Mouse (Mus musculus) hindbrain, postnatal 0 days (tissue): Measurements from ENCODE around the gene Hist1h2bb. TPM values are rescaled to one million over a fixed set of nuclear protein-coding genes. Genes with fewer than 3 reads are reported as not detected.
"Not testable (repeated sequence)": the region's sequence is repeated elsewhere in the genome, so short reads cannot be mapped to it uniquely, and the experiment has no call there.

ENCODE experiments used
- ATAC-seq: fragments of 200-750 bp; cut with Nextera tagmentation; 2 replicates; pipeline ENCODE4 v1.8.0; 2017; ENCODE audit warnings: mild to moderate bottlenecking, moderate TSS enrichment, moderate library complexity
- DNase-seq: peaks from one replicate; pipeline ENCODE4 v3.0.0-alpha.2; 2015; ENCODE audit warnings: low spot score
- H3K27ac ChIP-seq: fragments of 300-500 bp; sonication (generic); 2 replicates; pipeline ENCODE4 v1.5.1; 2014; ENCODE audit warnings: mild to moderate bottlenecking
- H3K27me3 ChIP-seq: fragments of 300-500 bp; sonication (generic); 2 replicates; pipeline ENCODE4 v1.6.1; 2014; ENCODE audit warnings: low read length, mixed read lengths; ENCODE audit not compliant: insufficient read depth
- H3K36me3 ChIP-seq: fragments of 300-500 bp; sonication (generic); 2 replicates; pipeline ENCODE4 v1.6.1; 2014; ENCODE audit warnings: low read length, mixed read lengths; ENCODE audit not compliant: insufficient read depth
- H3K4me1 ChIP-seq: fragments of 300-500 bp; sonication (generic); 2 replicates; pipeline ENCODE4 v1.6.1; 2014; ENCODE audit warnings: antibody characterized with exemption, low read length, mixed read lengths; ENCODE audit not compliant: insufficient read depth
- H3K4me2 ChIP-seq: fragments of 300-500 bp; sonication (generic); 2 replicates; pipeline ENCODE4 v1.6.1; 2014; ENCODE audit warnings: low read depth, mild to moderate bottlenecking, low read length, moderate library complexity, mixed read lengths
- H3K4me3 ChIP-seq: fragments of 300-500 bp; sonication (generic); 2 replicates; pipeline ENCODE4 v1.5.1; 2014; ENCODE audit warnings: low read length
- H3K9ac ChIP-seq: fragments of 300-500 bp; sonication (generic); replicated peaks from 2 replicates; pipeline ENCODE4 v1.6.1; 2014; ENCODE audit warnings: mild to moderate bottlenecking, low read length, moderate library complexity, mixed read lengths
- H3K9me3 ChIP-seq: fragments of 300-500 bp; sonication (generic); 2 replicates; pipeline ENCODE4 v1.6.1; 2016; ENCODE audit warnings: low read length, mixed read lengths
- CTCF ChIP-seq: IDR thresholded peaks from 2 replicates; pipeline ENCODE4 v1.5.1; 2016; ENCODE audit warnings: antibody characterized with exemption, control low read depth, low read depth
- WGBS: fragments of 180-500 bp; shearing (Covaris S2); extraction: QIAGEN DNeasy Blood & Tissue Kit; methylation state at CpG from one replicate; pipeline ENCODE4 v1.1.7; 2014; 5-methylcytosine and 5-hydroxymethylcytosine counted together
- polyA plus RNA-seq: library from polyadenylated mRNA; unstranded; fragments of >200 nt; fragmentation: Nextera tagmentation; extraction: Ambion mirVana; gene quantifications from 2 replicates; pipeline ENCODE4 v1.2.1, GENCODE M21; 2015
- total RNA-seq: library from RNA; depleted of rRNA; stranded (reverse); fragments of >200 nt; gene quantifications from 2 replicates; pipeline ENCODE4 v1.2.3, GENCODE M21; 2014

Gene Hist1h2bb
- total and polyA plus RNA-seq, 2 experiments from 2014 or later, result 0.49 to 1,454 TPM

DNA sequence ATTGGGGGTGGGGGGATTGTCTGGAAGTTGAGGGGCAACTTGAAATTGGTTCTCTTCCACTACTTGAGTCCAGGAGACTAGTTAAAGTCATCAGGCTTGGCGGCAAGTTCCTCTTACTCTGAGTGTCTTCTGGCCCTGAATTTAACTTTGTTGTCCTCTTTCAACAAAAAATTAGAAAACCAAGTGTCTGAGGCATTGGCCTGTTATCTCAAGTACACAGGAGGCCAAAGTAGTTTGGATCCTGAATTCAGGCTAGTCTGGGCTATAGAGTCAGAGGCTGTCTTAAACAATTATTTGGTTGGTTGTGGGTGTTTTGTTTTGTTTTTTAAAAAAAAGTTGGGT lies 18.6 kb downstream of the Hist1h2bb start:
- DNase-seq, result no peak
- no peaks in the 10 kb centered on the region for H3K27me3 ChIP-seq
- H3K9me3 ChIP-seq, result no peaks in the 10 kb centered on the region
- no peaks in the 10 kb centered on the region for H3K36me3 ChIP-seq
- H3K4me3 ChIP-seq, result no peak overlapping the region
- H3K9ac ChIP-seq, result no peak overlapping the region
- WGBS, result 84% methylated on average over 1 of the region's 1 CpGs
- no peak overlapping the region for H3K4me2 ChIP-seq
- no peak for ATAC-seq
- H3K4me1 ChIP-seq, result peaks cover 6% of the 10 kb centered on the region
- H3K27ac ChIP-seq, result no peak overlapping the region
- no peak for TF ChIP-seq CTCF

DNA sequence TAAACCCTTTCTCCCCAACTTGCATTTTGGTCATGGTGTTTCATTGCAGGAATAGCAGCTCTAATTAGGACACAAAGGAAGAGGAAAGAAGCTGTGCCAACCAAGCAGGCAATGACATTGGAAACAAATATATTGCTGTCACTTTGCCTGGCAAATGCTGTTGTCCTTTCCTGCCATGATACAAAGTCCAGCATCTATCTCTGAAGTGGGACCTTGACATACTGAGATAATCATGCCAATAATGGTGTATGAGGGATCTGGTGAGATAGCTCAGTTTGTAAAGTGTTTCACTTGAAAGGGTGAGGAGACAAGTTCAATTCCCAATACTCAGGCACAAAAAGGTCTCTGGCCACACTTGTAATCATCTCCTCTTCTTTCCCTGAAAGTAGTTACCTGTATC lies 20.2 kb downstream of the Hist1h2bb start:
- Histone ChIP-seq H3K9me3 (no peaks in the 10 kb centered on the region), H3K27me3 (no peaks in the 10 kb centered on the region), H3K27ac (no peak overlapping the region), H3K4me2 (no peak overlapping the region), H3K9ac (no peak overlapping the region), H3K4me3 (no peak overlapping the region), H3K36me3 (no peaks in the 10 kb centered on the region), H3K4me1 (peaks cover 6% of the 10 kb centered on the region)
- ATAC-seq (no peak), DNase-seq (no peak)
- TF ChIP-seq CTCF, result no peak

DNA sequence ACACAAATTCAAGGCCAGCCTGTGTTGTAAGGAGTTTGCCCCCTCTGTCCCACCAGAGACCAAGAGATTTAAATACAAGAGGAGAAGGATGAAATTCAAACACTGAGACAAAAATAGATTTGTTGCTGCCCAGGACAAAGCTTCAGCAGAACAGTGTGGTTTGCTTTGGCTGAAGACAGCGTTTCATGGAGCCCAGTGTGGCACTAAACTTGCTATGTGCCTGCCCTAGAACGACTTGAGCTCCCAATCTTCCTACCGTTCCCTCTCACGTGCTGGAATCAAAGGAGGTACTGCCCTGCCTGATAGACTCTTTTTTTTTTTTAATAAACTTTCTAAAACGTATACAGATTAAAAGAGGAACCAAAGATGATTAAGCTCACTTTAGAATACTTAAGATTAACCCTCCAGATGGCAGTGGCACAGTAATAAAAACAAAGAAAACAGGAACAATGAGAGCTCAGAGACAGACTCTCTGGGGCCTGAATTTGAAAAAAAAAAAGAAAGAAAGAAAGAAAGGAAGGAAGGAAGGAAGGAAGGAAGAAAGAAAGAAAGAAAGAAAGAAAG lies 22.4 kb downstream of the Hist1h2bb start:
- Histone ChIP-seq H3K27ac (no peak overlapping the region), H3K9me3 (no peaks in the 10 kb centered on the region), H3K27me3 (no peaks in the 10 kb centered on the region), H3K4me3 (no peak overlapping the region), H3K36me3 (no peaks in the 10 kb centered on the region), H3K4me1 (peaks cover 12% of the 10 kb centered on the region), H3K4me2 (no peak overlapping the region), H3K9ac (no peak overlapping the region)
- WGBS, result 60% methylated on average over 5 of the region's 5 CpGs
- ATAC-seq (no peak), DNase-seq (no peak)
- no peak for TF ChIP-seq CTCF

DNA sequence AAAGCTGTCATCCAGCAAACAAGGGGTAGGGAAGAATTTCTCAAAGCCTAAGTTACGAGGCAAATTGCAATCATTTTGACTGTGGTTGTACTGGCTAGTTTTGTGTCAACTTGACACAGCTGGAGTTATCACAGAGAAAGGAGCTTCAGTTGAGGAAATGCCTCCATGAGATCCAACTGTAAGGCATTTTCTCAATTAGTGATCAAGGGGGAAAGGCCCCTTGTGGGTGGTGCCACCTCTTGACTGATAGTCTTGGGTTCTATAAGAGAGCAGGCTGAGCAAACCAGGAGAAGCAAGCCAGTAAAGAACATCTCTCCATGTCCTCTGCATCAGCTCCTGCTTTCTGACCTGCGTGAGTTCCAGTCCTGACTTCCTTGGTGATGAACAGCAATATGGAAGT lies 23.1 kb downstream of the Hist1h2bb start, which contains the start of gene Trim38:
Gene Trim38, plus strand, starts transcription at position 301 of the 400 bp plus-strand sequence.
- not testable (repeated sequence) for H3K27me3 ChIP-seq, DNase-seq, H3K27ac ChIP-seq, H3K4me2 ChIP-seq, H3K36me3 ChIP-seq, H3K9ac ChIP-seq, H3K4me3 ChIP-seq, ATAC-seq, H3K4me1 ChIP-seq, H3K9me3 ChIP-seq
- 94% methylated on average over 2 of the region's 2 CpGs for WGBS

DNA sequence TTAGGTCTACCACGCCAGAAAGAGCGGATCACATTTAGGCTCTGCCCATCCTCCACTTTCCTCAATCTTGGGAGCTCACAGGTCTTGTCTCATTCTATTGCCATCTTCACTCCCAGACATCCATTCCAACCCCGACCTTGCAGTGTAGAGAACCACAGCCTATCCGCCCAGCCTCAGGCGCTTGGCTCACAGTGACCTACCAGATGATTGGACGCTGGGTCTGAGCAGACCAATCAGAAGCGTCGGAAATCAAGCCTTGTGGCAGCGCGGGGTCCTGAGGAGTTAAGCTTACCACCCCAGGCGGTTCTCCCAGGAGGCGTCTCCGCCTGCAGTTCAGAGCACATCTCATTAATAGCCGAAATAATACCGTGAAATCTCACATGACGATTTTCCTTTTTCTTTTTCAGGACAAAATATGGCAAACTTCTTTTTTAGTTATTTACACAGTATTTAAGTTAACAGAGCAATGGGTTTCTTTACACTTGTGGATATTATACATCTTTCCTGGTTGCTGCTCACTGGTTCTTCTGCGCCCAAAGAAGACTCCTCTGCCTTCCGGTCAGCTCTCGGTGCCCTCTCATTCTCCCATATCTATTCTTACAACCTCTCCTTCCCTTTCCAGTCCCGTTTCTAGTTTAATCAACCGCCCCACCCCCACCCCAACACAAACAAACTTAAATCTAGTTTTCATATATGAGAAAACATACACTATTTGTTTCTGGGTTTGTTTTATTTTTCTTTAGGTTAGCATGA lies 26.2 kb downstream of the Hist1h2bb start:
- H3K9ac ChIP-seq, result no peak overlapping the region
- peak overlapping the region; percentile 47 for H3K4me2 ChIP-seq
- peak; percentile 87 for ATAC-seq
- H3K36me3 ChIP-seq, result no peaks in the 10 kb centered on the region
- TF ChIP-seq CTCF, result no peak
- H3K27ac ChIP-seq, result no peak overlapping the region
- peak overlapping the region; percentile 8; the same call in 1 of the 2 replicates for H3K4me3 ChIP-seq
- no peaks in the 10 kb centered on the region for H3K9me3 ChIP-seq
- DNase-seq, result peak; percentile 67
- H3K4me1 ChIP-seq, result peaks cover 6% of the 10 kb centered on the region; the same call in 1 of the 2 replicates
- 27% methylated on average over 21 of the region's 21 CpGs for WGBS
- no peaks in the 10 kb centered on the region for H3K27me3 ChIP-seq

DNA sequence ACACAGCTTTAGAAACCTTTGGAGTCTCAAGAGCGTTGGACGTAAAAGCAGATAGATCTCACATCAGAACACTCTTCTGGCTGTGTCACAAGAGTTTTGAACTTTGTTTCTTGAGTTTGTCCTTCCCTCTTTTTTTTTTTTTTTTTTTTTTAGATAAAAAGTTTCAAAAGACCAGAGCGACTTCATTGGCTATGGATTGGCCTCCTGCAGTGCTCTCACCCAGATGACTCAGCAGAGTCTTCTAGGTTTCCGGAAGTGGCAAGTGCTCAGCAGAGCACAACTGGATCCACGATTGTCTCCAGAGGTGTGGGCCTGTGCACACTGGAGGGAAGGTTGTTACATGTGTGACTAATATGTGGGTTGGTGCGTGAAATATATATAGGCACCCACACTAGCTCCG lies 31.8 kb downstream of the Hist1h2bb start:
- no peak for TF ChIP-seq CTCF
- 96% methylated on average over 7 of the region's 7 CpGs for WGBS
- Histone ChIP-seq H3K4me2 (no peak overlapping the region), H3K9me3 (no peaks in the 10 kb centered on the region), H3K4me3 (no peak overlapping the region), H3K9ac (no peak overlapping the region), H3K27ac (no peak overlapping the region), H3K27me3 (no peaks in the 10 kb centered on the region), H3K36me3 (no peaks in the 10 kb centered on the region), H3K4me1 (no peaks in the 10 kb centered on the region)
- no peak for ATAC-seq
- no peak for DNase-seq

DNA sequence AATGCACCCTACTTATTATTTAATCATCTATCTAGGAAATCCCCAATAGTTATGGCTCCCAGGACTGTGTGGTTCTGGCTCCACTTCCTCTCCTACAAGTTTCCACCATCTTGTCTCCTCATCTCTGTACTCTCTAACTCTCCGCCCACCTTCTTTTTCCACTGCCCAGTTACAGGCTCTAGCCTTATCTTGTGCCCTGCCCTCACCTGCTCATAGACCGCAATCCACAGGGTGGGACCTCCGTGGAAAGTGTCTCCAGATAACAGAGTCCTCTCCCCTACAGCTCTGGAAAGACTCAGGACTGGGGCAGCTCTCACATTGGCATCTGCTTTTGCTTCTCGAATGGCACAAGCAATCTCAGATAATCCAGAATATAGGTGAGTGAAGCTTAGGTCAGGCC lies 32.5 kb downstream of the Hist1h2bb start:
- H3K4me1 ChIP-seq, result no peaks in the 10 kb centered on the region
- H3K27ac ChIP-seq, result no peak overlapping the region
- no peak overlapping the region for H3K4me2 ChIP-seq
- WGBS, result 89% methylated on average over 4 of the region's 4 CpGs
- H3K27me3 ChIP-seq, result no peaks in the 10 kb centered on the region
- TF ChIP-seq CTCF, result no peak
- H3K9me3 ChIP-seq, result no peaks in the 10 kb centered on the region
- DNase-seq (no peak), ATAC-seq (no peak)
- H3K9ac ChIP-seq, result no peak overlapping the region
- no peaks in the 10 kb centered on the region for H3K36me3 ChIP-seq
- no peak overlapping the region for H3K4me3 ChIP-seq
